Mouse (Mus musculus): ENCODE results near the gene Mfsd2b. TPM values are rescaled to one million over a fixed set of nuclear protein-coding genes. Genes with fewer than 3 reads are reported as not detected.

Gene Mfsd2b
- total RNA-seq, 4 experiments from 2014 or later: 0.69 to 1.5 (median 0.77) TPM

DNA sequence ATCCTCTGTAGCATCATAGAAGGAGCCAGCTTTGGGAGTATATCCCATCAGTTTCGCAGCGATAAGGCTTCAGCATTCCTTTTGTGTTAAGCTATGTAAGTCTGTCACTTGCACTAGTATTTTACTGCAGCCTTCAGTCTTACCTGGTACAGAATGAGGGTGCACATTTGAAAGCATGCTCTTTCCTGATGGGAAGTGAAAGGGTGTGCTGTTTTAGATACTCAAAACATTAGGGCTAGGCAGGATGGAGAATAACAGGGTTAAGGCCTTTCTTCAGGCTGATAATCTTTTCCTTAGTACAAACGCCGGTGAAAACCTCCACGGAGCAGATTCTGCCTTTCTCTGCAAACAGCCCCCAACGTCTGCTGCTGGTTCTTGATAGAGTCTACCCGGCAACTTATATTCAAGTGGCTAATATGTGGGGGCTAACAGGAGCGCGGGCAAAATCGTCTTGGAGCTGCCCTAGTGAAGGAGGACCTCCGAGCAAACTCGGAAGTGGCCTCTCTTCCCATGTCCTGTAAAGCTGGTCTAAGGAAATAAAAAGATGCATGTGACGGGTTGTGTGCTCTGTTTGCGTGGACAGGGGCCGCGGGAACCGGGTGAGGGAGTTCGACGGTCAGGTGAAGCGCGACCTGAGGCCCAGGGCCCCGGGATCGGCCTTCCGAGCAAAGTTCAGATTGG is 57.3 kb downstream of the Mfsd2b start:
- no peak for DNase-seq (ENCODE audit: low spot score)

- DNase-seq (ENCODE audit: low spot score): no peak
Measured at GRCm38 (mm10) chr12:4813636-4814035, 60.5 kb downstream of the Mfsd2b start.

Other genes starting within 250 kb of the Mfsd2b start
- under 1 TPM; 0.11 to 0.50 (median 0.19) TPM for gene Fam228a, start 135.9 kb downstream of the Mfsd2b start, total RNA-seq (2022)
- gene Pfn4, start 105.3 kb downstream of the Mfsd2b start, total RNA-seq (2022): 1 to 10 TPM; 2.2 to 5.0 (median 2.9) TPM
- gene Fam228b, start 105.1 kb downstream of the Mfsd2b start, total RNA-seq (2022): 1 to 10 TPM; 5.9 to 7.6 (median 7.3) TPM
- gene Sf3b6, start 56.8 kb downstream of the Mfsd2b start, total RNA-seq (2022): 10 to 100 TPM; 44.3 to 55.8 (median 47.9) TPM
- gene Fkbp1b, start 32.8 kb downstream of the Mfsd2b start, total RNA-seq (2022): under 1 TPM; 0.27 to 0.95 (median 0.67) TPM
- 1 to 10 TPM; 7.1 to 9.4 (median 8.0) TPM for gene Wdcp, start 31.1 kb downstream of the Mfsd2b start, total RNA-seq (2022)
- 10 to 100 TPM; 69.2 to 77.6 (median 75.9) TPM for gene Ubxn2a, start 33.3 kb upstream of the Mfsd2b start, total RNA-seq (2022)
- 10 to 100 TPM; 11.2 to 12.8 (median 12.3) TPM for gene Atad2b, start 43.0 kb upstream of the Mfsd2b start, total RNA-seq (2022)